Mouse (Mus musculus): ENCODE data around the gene Rps6kb2.

The Rps6kb2 gene

DNA sequence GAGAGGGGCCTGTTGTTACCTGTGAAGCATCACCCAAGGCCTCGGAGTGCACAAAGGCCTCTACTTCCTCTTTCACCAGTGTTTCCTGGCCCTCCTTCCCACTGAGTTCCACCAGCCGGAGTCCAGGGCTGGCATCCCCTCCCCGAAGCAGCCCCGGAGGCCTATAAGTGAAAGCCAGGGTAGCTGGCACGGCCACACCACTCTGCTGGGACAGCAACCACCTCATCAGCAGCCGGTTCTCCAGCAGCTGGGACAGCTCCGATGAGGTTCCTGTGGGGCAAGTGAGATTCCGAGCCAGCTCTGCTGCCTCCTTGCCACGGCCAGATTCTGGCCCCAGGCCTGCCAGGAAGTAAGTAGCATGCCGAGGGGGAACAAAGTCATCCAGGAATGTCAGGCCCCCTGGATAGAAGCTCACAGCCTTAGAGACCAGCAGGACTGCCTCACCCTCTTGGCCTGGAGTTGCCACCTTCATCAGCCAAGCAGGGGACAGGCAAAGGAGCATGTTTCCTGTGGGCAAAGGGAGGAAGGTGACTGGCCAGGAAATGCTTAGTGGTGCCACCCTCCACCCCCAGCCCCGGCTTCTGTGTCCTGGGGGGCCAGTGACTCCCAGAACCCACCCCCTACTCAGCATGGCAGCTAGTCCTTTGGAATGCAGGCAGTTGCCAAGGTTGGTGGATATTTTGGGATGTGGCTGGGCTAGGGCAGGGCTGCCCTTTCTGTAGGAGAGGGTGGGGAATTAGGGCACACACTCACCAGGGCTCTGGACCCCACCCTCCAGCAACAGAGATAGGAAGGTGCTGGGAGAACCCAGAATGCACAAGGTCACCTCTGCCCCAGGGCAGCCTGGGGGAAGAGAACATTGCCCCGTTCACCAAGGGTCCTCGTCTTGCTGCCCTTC lies 8.5 kb upstream of the Rps6kb2 start:
- peak; percentile 58 for DNase-seq (ENCODE audit: low read depth, low spot score)
- H3K36me3 ChIP-seq (ENCODE audit: control insufficient read depth, insufficient read depth, low read length, poor library complexity, severe bottlenecking): peaks cover 4% of the 10 kb centered on the region

DNA sequence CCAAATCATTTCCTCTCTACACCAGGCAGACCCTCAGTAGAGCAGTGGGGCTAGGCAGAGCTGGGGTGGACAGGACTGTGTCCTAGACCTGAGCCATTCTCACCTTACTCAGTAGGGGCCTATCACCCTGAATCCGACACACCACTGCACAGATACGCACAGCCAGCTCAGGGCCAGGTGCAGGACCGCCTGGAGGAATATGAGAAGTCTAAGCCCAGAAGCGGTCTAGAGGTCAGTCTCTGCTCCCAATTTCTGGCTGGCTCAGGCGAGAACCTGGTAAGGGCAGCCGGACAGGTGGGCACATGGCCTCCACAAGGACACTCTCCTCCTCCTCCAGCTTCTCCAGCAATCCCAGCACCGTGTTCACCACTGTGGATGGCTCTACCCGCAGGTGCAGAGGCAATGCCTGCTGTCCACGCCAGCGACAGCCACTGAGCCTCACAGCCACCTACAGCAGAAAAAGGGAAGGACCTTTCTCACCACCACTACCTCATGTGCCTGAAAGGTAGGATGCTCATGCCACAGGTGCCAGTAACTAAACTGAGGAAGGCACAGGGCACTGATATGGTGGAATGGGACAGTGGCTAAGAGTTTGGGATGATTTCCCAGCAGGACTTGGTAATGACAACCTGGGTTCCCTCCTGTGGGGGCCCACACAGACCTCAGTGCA lies 7.7 kb upstream of the Rps6kb2 start:
- Histone ChIP-seq H3K36me3 (ENCODE audit: control insufficient read depth, insufficient read depth, low read length, poor library complexity, severe bottlenecking) (peaks cover 3% of the 10 kb centered on the region), H3K27me3 (ENCODE audit: control insufficient read depth, insufficient read depth, low read length, poor library complexity, severe bottlenecking) (no peaks in the 10 kb centered on the region)
- DNase-seq (ENCODE audit: low read depth, low spot score): peak; percentile 52

More for the DNA sequence above, 8.5 kb upstream of the Rps6kb2 start:
- H3K27me3 ChIP-seq (ENCODE audit: control insufficient read depth, insufficient read depth, low read length, poor library complexity, severe bottlenecking): no peaks in the 10 kb centered on the region

DNA sequence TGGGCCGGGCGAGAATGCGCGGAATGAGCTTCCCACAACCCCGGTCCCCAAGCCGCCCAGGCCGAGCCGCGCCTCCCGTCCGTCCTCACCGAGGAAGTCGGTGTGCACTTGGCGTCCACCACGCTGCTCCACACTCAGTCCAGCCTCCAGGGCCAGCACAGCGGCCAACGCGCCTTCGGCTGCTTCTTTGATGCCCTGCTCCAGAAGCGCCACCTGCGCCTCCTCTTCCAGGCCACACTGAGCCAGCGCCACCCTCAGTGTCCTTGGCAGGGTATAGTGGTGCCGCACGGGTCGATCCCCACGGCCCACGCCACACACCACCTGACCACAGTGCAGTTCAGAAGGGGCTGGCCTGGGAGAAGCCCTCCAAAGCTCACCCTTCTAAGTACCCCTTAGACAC lies 6.7 kb upstream of the Rps6kb2 start:
- no peaks in the 10 kb centered on the region for H3K27me3 ChIP-seq (ENCODE audit: control insufficient read depth, insufficient read depth, low read length, poor library complexity, severe bottlenecking)
- no peak for DNase-seq (ENCODE audit: low read depth, low spot score)

GRCm38 (mm10) chr19:4169378-4169784 lies 6.2 kb upstream of the Rps6kb2 start:
- peak; percentile 99 for DNase-seq (ENCODE audit: low read depth, low spot score)
- Histone ChIP-seq H3K36me3 (ENCODE audit: control insufficient read depth, insufficient read depth, low read length, poor library complexity, severe bottlenecking) (no peaks in the 10 kb centered on the region; the same call in 1 of the 2 replicates), H3K27me3 (ENCODE audit: control insufficient read depth, insufficient read depth, low read length, poor library complexity, severe bottlenecking) (no peaks in the 10 kb centered on the region)

More for the DNA sequence above, 6.7 kb upstream of the Rps6kb2 start:
- no peaks in the 10 kb centered on the region; the same call in 1 of the 2 replicates for H3K36me3 ChIP-seq (ENCODE audit: control insufficient read depth, insufficient read depth, low read length, poor library complexity, severe bottlenecking)

GRCm38 (mm10) chr19:4166678-4167476 lies 3.7 kb upstream of the Rps6kb2 start:
- H3K27me3 ChIP-seq (ENCODE audit: control insufficient read depth, insufficient read depth, low read length, poor library complexity, severe bottlenecking): no peaks in the 10 kb centered on the region
- no peak for DNase-seq (ENCODE audit: low read depth, low spot score)
- H3K36me3 ChIP-seq (ENCODE audit: control insufficient read depth, insufficient read depth, low read length, poor library complexity, severe bottlenecking): no peaks in the 10 kb centered on the region; the same call in 1 of the 2 replicates

DNA sequence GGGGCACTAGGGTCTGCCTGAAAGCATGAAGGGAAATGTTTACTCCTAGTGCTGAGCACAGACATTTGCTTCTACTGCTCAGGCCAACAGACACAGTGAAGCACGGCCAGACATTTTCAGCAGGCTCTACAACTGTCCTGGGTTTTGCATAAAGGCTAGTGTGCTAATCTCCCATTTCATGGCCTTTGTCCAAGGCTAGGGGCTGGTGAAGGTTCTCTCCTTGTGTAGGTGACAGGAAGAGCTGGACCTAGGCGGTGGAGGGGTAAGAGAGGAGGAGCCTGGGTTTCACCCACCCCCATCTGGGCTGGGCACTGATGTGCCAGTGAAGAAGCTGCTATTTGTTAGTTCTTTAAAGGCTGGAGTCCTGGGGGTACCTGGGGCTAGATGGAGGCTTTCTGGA lies 1.6 kb upstream of the Rps6kb2 start:
- no peaks in the 10 kb centered on the region for H3K27me3 ChIP-seq (ENCODE audit: control insufficient read depth, insufficient read depth, low read length, poor library complexity, severe bottlenecking)
- DNase-seq (ENCODE audit: low read depth, low spot score): no peak
- H3K36me3 ChIP-seq (ENCODE audit: control insufficient read depth, insufficient read depth, low read length, poor library complexity, severe bottlenecking): no peaks in the 10 kb centered on the region; the same call in 1 of the 2 replicates

- no peaks in the 10 kb centered on the region for H3K27me3 ChIP-seq (ENCODE audit: control insufficient read depth, insufficient read depth, low read length, poor library complexity, severe bottlenecking)
- no peaks in the 10 kb centered on the region; the same call in 1 of the 2 replicates for H3K36me3 ChIP-seq (ENCODE audit: control insufficient read depth, insufficient read depth, low read length, poor library complexity, severe bottlenecking)
- DNase-seq (ENCODE audit: low read depth, low spot score): no peak
Observed at GRCm38 (mm10) chr19:4164100-4164499, 946 bp upstream of the Rps6kb2 start.

- no peak for DNase-seq (ENCODE audit: low read depth, low spot score)
- Histone ChIP-seq H3K27me3 (ENCODE audit: control insufficient read depth, insufficient read depth, low read length, poor library complexity, severe bottlenecking) (no peaks in the 10 kb centered on the region), H3K36me3 (ENCODE audit: control insufficient read depth, insufficient read depth, low read length, poor library complexity, severe bottlenecking) (no peaks in the 10 kb centered on the region; the same call in 1 of the 2 replicates)
Observed at GRCm38 (mm10) chr19:4163543-4163887, 361 bp upstream of the Rps6kb2 start.

DNA sequence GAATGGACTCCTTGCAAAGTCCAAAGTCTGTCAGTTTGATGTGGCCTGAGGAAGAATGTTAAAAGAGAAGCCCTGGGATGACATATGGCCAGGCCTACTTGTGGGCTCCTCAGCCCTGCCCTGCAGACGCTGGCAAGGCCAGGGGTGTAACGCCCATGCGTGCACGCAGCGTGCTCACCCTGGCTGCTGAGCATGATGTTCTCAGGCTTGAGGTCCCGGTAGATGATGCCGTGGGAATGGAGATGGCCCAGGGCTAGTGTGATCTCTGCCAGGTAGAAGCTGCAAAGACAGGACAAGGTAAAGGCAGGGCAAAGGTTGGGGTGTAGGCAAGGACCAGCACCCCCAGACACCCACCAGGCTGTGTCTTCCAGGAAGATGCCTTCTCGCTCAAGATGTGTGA lies 4.1 kb downstream of the Rps6kb2 start:
- no peaks in the 10 kb centered on the region for H3K27me3 ChIP-seq (ENCODE audit: control insufficient read depth, insufficient read depth, low read length, poor library complexity, severe bottlenecking)
- H3K36me3 ChIP-seq (ENCODE audit: control insufficient read depth, insufficient read depth, low read length, poor library complexity, severe bottlenecking): peaks cover 16% of the 10 kb centered on the region
- DNase-seq (ENCODE audit: low read depth, low spot score): no peak

DNA sequence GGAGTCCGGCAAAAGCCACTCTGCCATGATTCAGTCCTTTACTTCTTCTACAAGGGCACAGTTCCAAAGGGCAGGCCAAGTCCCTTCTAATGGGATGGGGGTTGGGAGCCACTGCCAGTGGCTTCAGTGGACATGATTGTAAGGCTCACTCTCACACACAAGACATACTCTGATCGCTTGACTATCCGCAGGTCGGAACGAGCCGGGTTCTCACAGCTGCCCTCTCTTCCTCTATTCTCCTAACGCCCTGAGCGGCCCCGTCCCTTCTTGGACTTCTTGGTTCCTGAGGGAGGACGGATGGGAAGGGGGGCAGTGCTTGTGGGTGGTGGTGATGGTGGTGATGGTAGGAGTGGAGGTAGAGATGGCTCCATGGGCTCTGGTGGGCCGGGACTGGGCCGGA lies 6.4 kb downstream of the Rps6kb2 start:
- DNase-seq (ENCODE audit: low read depth, low spot score): no peak
- Histone ChIP-seq H3K36me3 (ENCODE audit: control insufficient read depth, insufficient read depth, low read length, poor library complexity, severe bottlenecking) (peaks cover 16% of the 10 kb centered on the region), H3K27me3 (ENCODE audit: control insufficient read depth, insufficient read depth, low read length, poor library complexity, severe bottlenecking) (no peaks in the 10 kb centered on the region)

DNA sequence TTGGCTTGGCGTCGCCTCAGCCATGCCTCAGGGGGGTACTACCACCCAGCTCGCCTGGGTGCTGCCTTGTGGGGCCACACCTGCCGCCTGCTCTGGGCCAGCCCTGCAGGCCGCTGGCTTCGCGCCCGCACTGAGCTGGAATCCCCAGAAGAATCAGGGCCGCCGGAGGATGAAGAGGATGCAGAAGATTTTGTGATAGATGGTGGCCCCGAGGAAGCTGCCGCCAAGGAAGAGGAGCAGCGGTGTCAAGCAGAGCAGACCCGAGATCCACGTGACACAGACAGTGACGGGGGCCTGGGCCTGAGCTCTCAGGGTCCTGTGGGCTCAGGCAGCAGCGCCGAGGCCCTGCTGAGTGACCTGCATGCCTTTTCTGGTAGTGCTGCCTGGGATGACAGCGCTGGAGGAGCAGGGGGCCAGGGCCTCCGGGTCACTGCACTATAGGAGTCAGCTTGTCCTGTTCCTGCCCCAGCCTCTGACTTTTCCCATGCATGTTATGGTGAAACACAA lies 7.0 kb downstream of the Rps6kb2 start:
- Histone ChIP-seq H3K27me3 (ENCODE audit: control insufficient read depth, insufficient read depth, low read length, poor library complexity, severe bottlenecking) (no peaks in the 10 kb centered on the region), H3K36me3 (ENCODE audit: control insufficient read depth, insufficient read depth, low read length, poor library complexity, severe bottlenecking) (peaks cover 16% of the 10 kb centered on the region)
- DNase-seq (ENCODE audit: low read depth, low spot score): no peak

GRCm38 (mm10) chr19:4155223-4156072 lies 7.7 kb downstream of the Rps6kb2 start:
- Histone ChIP-seq H3K27me3 (ENCODE audit: control insufficient read depth, insufficient read depth, low read length, poor library complexity, severe bottlenecking) (no peaks in the 10 kb centered on the region), H3K36me3 (ENCODE audit: control insufficient read depth, insufficient read depth, low read length, poor library complexity, severe bottlenecking) (peaks cover 18% of the 10 kb centered on the region)
- DNase-seq (ENCODE audit: low read depth, low spot score): peak; percentile 76

DNA sequence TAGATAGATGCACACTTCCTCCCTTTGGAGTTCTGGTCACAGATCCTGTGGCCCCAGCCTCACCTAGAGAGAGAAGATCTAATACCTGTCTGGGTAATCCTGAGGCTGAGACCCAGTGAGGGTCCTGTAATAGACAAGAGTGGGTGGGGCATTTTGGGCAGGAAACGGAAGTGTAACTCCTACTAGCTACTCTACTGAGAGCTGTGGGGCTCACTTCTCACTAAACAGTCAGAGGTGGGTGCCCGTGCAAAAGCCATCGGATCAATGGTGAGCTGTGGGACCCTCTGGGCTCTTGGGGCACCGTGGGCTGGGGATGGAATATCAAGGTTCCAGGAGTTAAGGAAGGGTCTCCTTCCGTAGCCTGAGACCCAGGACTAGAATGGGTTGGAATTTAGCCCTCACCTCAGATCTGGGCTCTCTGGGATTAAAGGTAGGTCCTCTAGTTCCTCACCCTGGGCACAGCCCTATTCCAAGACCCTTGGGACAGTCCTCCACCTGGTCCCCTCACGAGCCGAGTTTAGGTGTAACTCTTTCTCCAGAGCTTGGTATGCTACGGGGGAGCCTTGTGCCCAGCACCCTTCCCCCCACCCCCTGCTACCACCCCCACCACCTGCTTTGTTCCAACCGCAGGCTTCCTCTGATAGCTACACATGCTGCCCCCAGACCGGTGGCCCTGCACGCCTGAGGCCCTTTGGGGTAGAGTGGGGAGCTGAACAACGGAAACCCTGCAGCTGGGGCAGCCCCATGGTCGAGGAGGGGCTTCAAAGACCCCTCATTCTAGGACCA lies 8.5 kb downstream of the Rps6kb2 start:
- peaks cover 19% of the 10 kb centered on the region for H3K36me3 ChIP-seq (ENCODE audit: control insufficient read depth, insufficient read depth, low read length, poor library complexity, severe bottlenecking)
- peak; percentile 79 for DNase-seq (ENCODE audit: low read depth, low spot score)

More for the DNA sequence above, 8.5 kb downstream of the Rps6kb2 start:
- no peaks in the 10 kb centered on the region for H3K27me3 ChIP-seq (ENCODE audit: control insufficient read depth, insufficient read depth, low read length, poor library complexity, severe bottlenecking)
